Mouse (Mus musculus): ENCODE results near the gene Gm43552. TPM values are rescaled to one million over a fixed set of nuclear protein-coding genes. Genes with fewer than 3 reads are reported as not detected.

Gm43552 gene
- polyA plus RNA-seq (2014; fragmentation: Illumina TruSeq; extraction: RNeasy Lipid Tissue Mini Kit (QIAGEN cat#74804); ENCODE audit: low read depth, low replicate concordance): not detected

DNA sequence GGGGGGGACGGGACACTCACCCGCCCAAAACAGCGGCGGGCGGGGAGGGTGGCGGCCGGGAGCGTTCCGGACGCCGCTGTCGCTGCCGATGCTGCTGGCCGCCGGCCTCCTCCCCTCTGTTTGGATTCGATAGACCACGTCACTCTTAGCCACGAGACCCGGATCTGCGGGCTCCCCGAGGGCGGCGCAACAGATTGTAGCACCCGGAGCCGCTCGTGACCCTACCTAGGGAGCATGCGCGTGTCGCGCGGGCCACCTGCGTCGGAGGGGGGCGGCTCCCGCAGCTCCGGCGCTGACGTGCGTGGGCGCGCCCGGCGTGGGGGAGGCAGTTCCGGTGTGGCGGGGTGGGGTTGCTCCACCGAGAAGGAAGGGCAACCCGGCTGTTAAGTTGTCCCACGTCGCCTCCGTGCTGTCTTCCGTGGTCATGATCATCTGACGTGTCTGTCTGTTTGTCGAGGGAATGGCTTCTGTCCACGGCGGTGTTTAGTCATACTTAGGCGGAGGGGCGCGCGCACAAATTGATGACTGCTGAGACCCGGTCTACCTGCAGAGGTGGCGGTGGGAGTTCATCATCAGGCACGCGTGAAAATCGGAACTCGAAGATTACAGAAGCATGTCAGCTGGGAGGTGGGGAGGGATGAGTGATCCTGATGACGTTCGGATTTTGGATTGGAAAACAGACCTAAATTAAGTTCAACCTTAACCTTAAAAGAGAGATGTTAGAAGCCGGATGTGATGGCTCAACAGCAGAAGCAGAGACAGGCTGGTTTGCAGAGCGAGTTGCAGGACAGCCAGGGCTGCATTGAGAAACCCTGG, at the start of gene Gm43552:
Gene Gm43552, minus strand, starts transcription at position 118 of the 816 bp plus-strand sequence.

DNA sequence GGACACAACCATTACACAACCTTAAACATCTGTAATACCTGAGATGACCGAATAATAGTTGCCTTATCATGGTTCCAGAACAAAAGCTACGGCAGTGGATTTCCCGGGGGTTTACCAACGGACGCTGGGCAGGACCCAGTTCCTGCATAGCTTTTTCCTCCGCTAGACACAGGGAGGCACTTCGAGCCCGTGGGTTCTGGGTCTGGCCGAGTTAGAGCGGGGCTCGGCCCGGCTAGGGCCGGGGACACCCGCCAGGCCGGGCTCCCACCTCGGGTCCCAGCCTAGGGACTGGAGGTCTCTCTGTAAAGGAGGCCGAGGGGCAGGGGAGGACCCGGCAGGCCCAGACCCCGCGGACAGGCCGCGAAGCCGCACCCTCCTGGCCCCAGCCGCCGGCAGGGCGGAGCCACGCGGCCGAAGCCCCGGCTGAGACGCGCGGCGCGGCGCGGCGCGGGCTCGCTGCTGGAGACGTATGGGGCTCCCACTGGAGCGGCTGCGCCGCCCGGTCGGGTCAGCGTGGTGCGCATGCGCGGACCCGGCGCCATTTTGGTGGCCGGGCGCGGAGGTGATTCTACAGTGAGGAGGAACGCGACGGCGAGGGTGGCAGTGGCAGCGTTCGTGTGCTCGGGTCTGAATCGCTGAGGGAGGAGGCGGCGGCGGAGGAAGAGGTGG, 44.3 kb upstream of the Gm43552 start, which contains the start of the genes Smim14 and Ube2k:
Gene Smim14, minus strand, starts transcription at position 434 of the 669 bp plus-strand sequence.
Gene Ube2k, plus strand, starts transcription at position 483 of the 669 bp plus-strand sequence.

DNA sequence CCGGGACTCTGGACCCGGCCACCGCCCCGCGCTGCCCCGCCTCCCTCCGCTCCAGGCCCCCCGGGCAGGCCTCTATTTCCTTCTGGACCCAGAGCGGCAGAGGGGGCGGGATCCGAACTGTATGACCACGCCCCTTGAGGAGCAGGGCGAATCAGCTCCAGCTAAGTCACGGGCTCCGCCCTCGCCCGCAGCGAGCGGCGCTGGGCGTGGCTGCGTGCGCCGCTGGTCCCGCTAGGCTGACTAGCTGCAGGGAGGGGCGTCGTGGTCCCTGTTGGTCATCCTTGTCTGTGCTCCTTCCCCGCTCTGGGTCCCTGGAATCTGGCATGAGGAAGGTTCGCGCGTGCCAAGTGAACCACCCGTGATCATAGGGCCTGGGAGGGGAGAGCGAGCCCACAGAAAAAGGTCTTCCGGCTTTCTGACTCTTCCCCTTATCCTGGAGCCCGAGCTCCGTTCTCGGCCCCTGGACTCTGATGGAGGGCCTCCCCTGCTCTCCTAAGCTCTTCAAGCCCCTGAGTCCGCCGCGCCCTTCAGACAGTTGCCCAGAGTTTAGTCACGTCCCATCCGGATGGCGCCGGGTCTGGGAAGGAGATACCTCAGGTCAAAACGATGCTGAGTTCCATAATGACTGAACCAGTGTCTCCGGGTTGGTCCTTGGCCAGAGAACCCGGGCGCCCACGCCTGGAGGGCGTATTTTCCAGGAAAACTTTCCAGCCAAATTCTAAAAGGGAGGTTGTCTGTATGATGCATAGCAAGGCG, 56.6 kb downstream of the Gm43552 start, which contains the start of gene Ugdh:
Gene Ugdh, minus strand, starts transcription at position 144 of the 756 bp plus-strand sequence.

DNA sequence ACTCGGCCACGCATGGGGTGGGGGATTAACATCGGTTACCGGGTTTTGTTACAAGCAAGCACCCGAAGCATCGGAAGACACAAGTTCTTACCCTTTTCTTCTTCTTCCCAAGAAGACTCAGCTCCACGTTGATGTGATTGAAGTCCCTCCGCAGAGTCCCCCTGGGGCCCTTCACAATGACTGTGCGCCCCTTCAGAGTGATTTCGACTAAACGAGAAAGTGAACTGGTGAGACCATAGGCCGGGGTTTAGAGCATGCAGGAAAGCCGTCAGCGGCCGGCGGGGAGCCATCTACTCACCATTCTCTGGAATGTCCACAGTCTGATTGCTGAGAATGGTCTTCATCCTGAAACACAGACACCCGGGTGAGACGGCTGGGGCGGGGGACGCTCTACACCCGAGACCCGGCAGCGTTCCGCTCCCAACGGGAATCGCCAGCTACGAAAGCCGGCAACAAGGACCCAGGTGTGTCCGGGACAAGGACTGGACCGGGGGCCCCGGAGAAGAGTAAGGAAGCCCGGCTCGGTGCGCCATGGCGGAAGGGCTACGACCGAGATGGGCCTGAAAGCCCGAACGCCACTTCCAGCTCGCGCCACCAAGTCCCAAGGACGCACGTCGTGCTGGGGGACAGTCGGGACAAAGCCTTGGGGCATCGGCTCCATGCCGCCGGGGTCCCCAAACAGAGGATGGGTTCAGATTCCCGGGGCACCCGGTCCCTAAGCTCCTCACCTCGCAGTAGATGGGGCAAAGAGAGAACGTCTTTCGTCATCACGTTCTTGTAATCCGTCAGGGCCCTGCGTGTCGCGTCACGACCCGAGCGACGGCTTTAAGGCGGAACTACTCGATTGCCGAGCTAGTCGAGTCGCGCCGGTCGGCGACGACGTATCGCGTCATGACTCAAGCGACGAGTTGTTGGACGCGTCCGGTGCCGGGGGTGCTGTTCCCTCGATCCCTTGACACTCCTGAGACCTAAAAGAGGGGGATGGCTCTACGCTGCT, 101.7 kb downstream of the Gm43552 start, which contains the start of the genes Rpl9 and Lias:
Gene Rpl9, minus strand, starts transcription at position 797 of the 997 bp plus-strand sequence.
Gene Lias, plus strand, starts transcription at position 850 of the 997 bp plus-strand sequence.

Other genes starting within 250 kb of the Gm43552 start
- 23.0 TPM for gene Rfc1, start 157.2 kb downstream of the Gm43552 start, polyA plus RNA-seq (2014; fragmentation: Illumina TruSeq; extraction: RNeasy Lipid Tissue Mini Kit (QIAGEN cat#74804); ENCODE audit: low read depth, low replicate concordance)
- 0.42 TPM for gene Klb, start 144.5 kb downstream of the Gm43552 start, polyA plus RNA-seq (2014; fragmentation: Illumina TruSeq; extraction: RNeasy Lipid Tissue Mini Kit (QIAGEN cat#74804); ENCODE audit: low read depth, low replicate concordance)
- 712 TPM for gene Rpl9, start 101.4 kb downstream of the Gm43552 start, polyA plus RNA-seq (2014; fragmentation: Illumina TruSeq; extraction: RNeasy Lipid Tissue Mini Kit (QIAGEN cat#74804); ENCODE audit: low read depth, low replicate concordance)
- 58.5 TPM for gene Lias, start 101.3 kb downstream of the Gm43552 start, polyA plus RNA-seq (2014; fragmentation: Illumina TruSeq; extraction: RNeasy Lipid Tissue Mini Kit (QIAGEN cat#74804); ENCODE audit: low read depth, low replicate concordance)
- gene Ugdh, start 56.9 kb downstream of the Gm43552 start, polyA plus RNA-seq (2014; fragmentation: Illumina TruSeq; extraction: RNeasy Lipid Tissue Mini Kit (QIAGEN cat#74804); ENCODE audit: low read depth, low replicate concordance): 15.8 TPM
- 81.5 TPM for gene Smim14, start 44.4 kb upstream of the Gm43552 start, polyA plus RNA-seq (2014; fragmentation: Illumina TruSeq; extraction: RNeasy Lipid Tissue Mini Kit (QIAGEN cat#74804); ENCODE audit: low read depth, low replicate concordance)
- 69.2 TPM for gene Ube2k, start 44.4 kb upstream of the Gm43552 start, polyA plus RNA-seq (2014; fragmentation: Illumina TruSeq; extraction: RNeasy Lipid Tissue Mini Kit (QIAGEN cat#74804); ENCODE audit: low read depth, low replicate concordance)
- 40.3 TPM for gene Pds5a, start 205.4 kb upstream of the Gm43552 start, polyA plus RNA-seq (2014; fragmentation: Illumina TruSeq; extraction: RNeasy Lipid Tissue Mini Kit (QIAGEN cat#74804); ENCODE audit: low read depth, low replicate concordance)